Mouse (Mus musculus): ENCODE results near the gene Slain2. TPM values are rescaled to one million over a fixed set of nuclear protein-coding genes. Genes with fewer than 3 reads are reported as not detected.

The Slain2 gene
- polyA plus RNA-seq, 1 experiment from 2014 or later, result 11.8 TPM

- no peak for ATAC-seq (ENCODE audit: low FRiP score, low TSS enrichment)
- H3K9ac ChIP-seq (replicated peaks; ENCODE audit: low read length), result no peak overlapping the region
Observed at GRCm38 (mm10) chr5:72897998-72898397, 16.1 kb upstream of the Slain2 start.

GRCm38 (mm10) chr5:72899255-72899654 is 14.8 kb upstream of the Slain2 start:
- Histone ChIP-seq H3K9me3 (ENCODE audit: low read length) (no peaks in the 10 kb centered on the region), H3K4me3 (ENCODE audit: low read length) (no peak overlapping the region), H3K27me3 (ENCODE audit: insufficient read depth, low read length) (no peaks in the 10 kb centered on the region), H3K4me2 (replicated peaks; ENCODE audit: low read depth, low read length) (no peak overlapping the region), H3K36me3 (ENCODE audit: insufficient read depth, low read length) (no peaks in the 10 kb centered on the region), H3K4me1 (ENCODE audit: insufficient read depth, low read length) (peaks cover 5% of the 10 kb centered on the region), H3K9ac (replicated peaks; ENCODE audit: low read length) (no peak overlapping the region), H3K27ac (ENCODE audit: low read length) (no peak overlapping the region)
- WGBS, result 90% methylated on average over 8 of the region's 8 CpGs
- no peak for ATAC-seq (ENCODE audit: low FRiP score, low TSS enrichment)

More at GRCm38 (mm10) chr5:72897998-72898397, 16.1 kb upstream of the Slain2 start:
- Histone ChIP-seq H3K4me2 (replicated peaks; ENCODE audit: low read depth, low read length) (no peak overlapping the region), H3K27me3 (ENCODE audit: insufficient read depth, low read length) (no peaks in the 10 kb centered on the region), H3K4me3 (ENCODE audit: low read length) (no peak overlapping the region), H3K4me1 (ENCODE audit: insufficient read depth, low read length) (peaks cover 5% of the 10 kb centered on the region), H3K27ac (ENCODE audit: low read length) (no peak overlapping the region), H3K9me3 (ENCODE audit: low read length) (no peaks in the 10 kb centered on the region), H3K36me3 (ENCODE audit: insufficient read depth, low read length) (no peaks in the 10 kb centered on the region)
- 29% methylated on average over 6 of the region's 6 CpGs for WGBS

- H3K4me1 ChIP-seq (ENCODE audit: insufficient read depth, low read length), result peaks cover 2% of the 10 kb centered on the region
- H3K9me3 ChIP-seq (ENCODE audit: low read length), result no peaks in the 10 kb centered on the region
- no peak overlapping the region for H3K9ac ChIP-seq (replicated peaks; ENCODE audit: low read length)
- no peaks in the 10 kb centered on the region for H3K27me3 ChIP-seq (ENCODE audit: insufficient read depth, low read length)
- no peak overlapping the region for H3K4me2 ChIP-seq (replicated peaks; ENCODE audit: low read depth, low read length)
- WGBS, result 84% methylated on average over 4 of the region's 4 CpGs
- no peak for ATAC-seq (ENCODE audit: low FRiP score, low TSS enrichment)
- no peak overlapping the region for H3K27ac ChIP-seq (ENCODE audit: low read length)
- no peaks in the 10 kb centered on the region for H3K36me3 ChIP-seq (ENCODE audit: insufficient read depth, low read length)
- no peak overlapping the region for H3K4me3 ChIP-seq (ENCODE audit: low read length)
Observed at GRCm38 (mm10) chr5:72901866-72902265, 12.2 kb upstream of the Slain2 start.

GRCm38 (mm10) chr5:72902312-72902711 is 11.8 kb upstream of the Slain2 start:
- Histone ChIP-seq H3K36me3 (ENCODE audit: insufficient read depth, low read length) (no peaks in the 10 kb centered on the region), H3K27me3 (ENCODE audit: insufficient read depth, low read length) (no peaks in the 10 kb centered on the region), H3K4me1 (ENCODE audit: insufficient read depth, low read length) (no peaks in the 10 kb centered on the region), H3K4me3 (ENCODE audit: low read length) (no peak overlapping the region), H3K4me2 (replicated peaks; ENCODE audit: low read depth, low read length) (no peak overlapping the region), H3K9me3 (ENCODE audit: low read length) (no peaks in the 10 kb centered on the region), H3K27ac (ENCODE audit: low read length) (no peak overlapping the region), H3K9ac (replicated peaks; ENCODE audit: low read length) (no peak overlapping the region)
- ATAC-seq (ENCODE audit: low FRiP score, low TSS enrichment), result no peak
- WGBS, result 75% methylated on average over 3 of the region's 3 CpGs

GRCm38 (mm10) chr5:72902876-72903516 is 11.1 kb upstream of the Slain2 start:
- no peaks in the 10 kb centered on the region for H3K9me3 ChIP-seq (ENCODE audit: low read length)
- no peak overlapping the region for H3K4me2 ChIP-seq (replicated peaks; ENCODE audit: low read depth, low read length)
- H3K27ac ChIP-seq (ENCODE audit: low read length), result no peak overlapping the region
- 78% methylated on average over 3 of the region's 3 CpGs for WGBS
- no peaks in the 10 kb centered on the region for H3K27me3 ChIP-seq (ENCODE audit: insufficient read depth, low read length)
- H3K9ac ChIP-seq (replicated peaks; ENCODE audit: low read length), result no peak overlapping the region
- H3K4me1 ChIP-seq (ENCODE audit: insufficient read depth, low read length), result no peaks in the 10 kb centered on the region
- no peaks in the 10 kb centered on the region for H3K36me3 ChIP-seq (ENCODE audit: insufficient read depth, low read length)
- H3K4me3 ChIP-seq (ENCODE audit: low read length), result no peak overlapping the region
- ATAC-seq (ENCODE audit: low FRiP score, low TSS enrichment), result no peak

- Histone ChIP-seq H3K27me3 (ENCODE audit: insufficient read depth, low read length) (no peaks in the 10 kb centered on the region), H3K27ac (ENCODE audit: low read length) (no peak overlapping the region), H3K4me2 (replicated peaks; ENCODE audit: low read depth, low read length) (no peak overlapping the region), H3K4me3 (ENCODE audit: low read length) (no peak overlapping the region), H3K9me3 (ENCODE audit: low read length) (no peaks in the 10 kb centered on the region), H3K9ac (replicated peaks; ENCODE audit: low read length) (no peak overlapping the region), H3K4me1 (ENCODE audit: insufficient read depth, low read length) (no peaks in the 10 kb centered on the region), H3K36me3 (ENCODE audit: insufficient read depth, low read length) (no peaks in the 10 kb centered on the region)
- no peak for ATAC-seq (ENCODE audit: low FRiP score, low TSS enrichment)
- WGBS, result 75% methylated on average over 18 of the region's 18 CpGs
Observed at GRCm38 (mm10) chr5:72904903-72905790, 9.0 kb upstream of the Slain2 start.

GRCm38 (mm10) chr5:72907402-72907801 is 6.7 kb upstream of the Slain2 start:
- WGBS, result 68% methylated on average over 6 of the region's 6 CpGs
- Histone ChIP-seq H3K4me2 (replicated peaks; ENCODE audit: low read depth, low read length) (no peak overlapping the region), H3K27ac (ENCODE audit: low read length) (no peak overlapping the region), H3K4me1 (ENCODE audit: insufficient read depth, low read length) (no peaks in the 10 kb centered on the region), H3K9ac (replicated peaks; ENCODE audit: low read length) (no peak overlapping the region), H3K9me3 (ENCODE audit: low read length) (no peaks in the 10 kb centered on the region), H3K36me3 (ENCODE audit: insufficient read depth, low read length) (no peaks in the 10 kb centered on the region), H3K27me3 (ENCODE audit: insufficient read depth, low read length) (no peaks in the 10 kb centered on the region), H3K4me3 (ENCODE audit: low read length) (no peak overlapping the region)
- ATAC-seq (ENCODE audit: low FRiP score, low TSS enrichment), result no peak

GRCm38 (mm10) chr5:72908324-72908936 is 5.7 kb upstream of the Slain2 start:
- Histone ChIP-seq H3K9me3 (ENCODE audit: low read length) (no peaks in the 10 kb centered on the region), H3K4me2 (replicated peaks; ENCODE audit: low read depth, low read length) (no peak overlapping the region), H3K27ac (ENCODE audit: low read length) (no peak overlapping the region), H3K4me1 (ENCODE audit: insufficient read depth, low read length) (peaks cover 8% of the 10 kb centered on the region), H3K36me3 (ENCODE audit: insufficient read depth, low read length) (no peaks in the 10 kb centered on the region), H3K27me3 (ENCODE audit: insufficient read depth, low read length) (no peaks in the 10 kb centered on the region), H3K4me3 (ENCODE audit: low read length) (no peak overlapping the region), H3K9ac (replicated peaks; ENCODE audit: low read length) (no peak overlapping the region)
- no peak for ATAC-seq (ENCODE audit: low FRiP score, low TSS enrichment)
- 82% methylated on average over 8 of the region's 8 CpGs for WGBS

- Histone ChIP-seq H3K9me3 (ENCODE audit: low read length) (no peaks in the 10 kb centered on the region), H3K36me3 (ENCODE audit: insufficient read depth, low read length) (no peaks in the 10 kb centered on the region), H3K4me3 (ENCODE audit: low read length) (no peak overlapping the region), H3K27me3 (ENCODE audit: insufficient read depth, low read length) (no peaks in the 10 kb centered on the region), H3K4me2 (replicated peaks; ENCODE audit: low read depth, low read length) (no peak overlapping the region), H3K27ac (ENCODE audit: low read length) (no peak overlapping the region), H3K9ac (replicated peaks; ENCODE audit: low read length) (no peak overlapping the region), H3K4me1 (ENCODE audit: insufficient read depth, low read length) (peaks cover 8% of the 10 kb centered on the region)
- 76% methylated on average over 4 of the region's 4 CpGs for whole genome bisulfite sequencing
- ATAC-seq (ENCODE audit: low FRiP score, low TSS enrichment), result no peak
Observed at GRCm38 (mm10) chr5:72909363-72909762, 4.7 kb upstream of the Slain2 start.

- H3K4me1 ChIP-seq (ENCODE audit: insufficient read depth, low read length), result peaks cover 8% of the 10 kb centered on the region
- no peak overlapping the region for H3K9ac ChIP-seq (replicated peaks; ENCODE audit: low read length)
- no peaks in the 10 kb centered on the region for H3K9me3 ChIP-seq (ENCODE audit: low read length)
- no peaks in the 10 kb centered on the region for H3K27me3 ChIP-seq (ENCODE audit: insufficient read depth, low read length)
- H3K4me3 ChIP-seq (ENCODE audit: low read length), result no peak overlapping the region
- no peak overlapping the region for H3K27ac ChIP-seq (ENCODE audit: low read length)
- no peak overlapping the region for H3K4me2 ChIP-seq (replicated peaks; ENCODE audit: low read depth, low read length)
- no peak for ATAC-seq (ENCODE audit: low FRiP score, low TSS enrichment)
- H3K36me3 ChIP-seq (ENCODE audit: insufficient read depth, low read length), result no peaks in the 10 kb centered on the region
- WGBS, result 100% methylated on average over 1 of the region's 1 CpGs
Observed at GRCm38 (mm10) chr5:72910373-72910772, 3.7 kb upstream of the Slain2 start.

Data from kidney, embryonic 16.5 days (tissue).